Mouse (Mus musculus) hindbrain, embryonic 15.5 days (tissue): ENCODE results near the gene Ush1g. TPM values are rescaled to one million over a fixed set of nuclear protein-coding genes. Genes with fewer than 3 reads are reported as not detected.

ENCODE experiments used
- ATAC-seq: fragments of 200-750 bp; cut with Nextera tagmentation; 2 replicates; pipeline ENCODE4 v1.8.0; 2017; ENCODE audit warnings: low read depth, moderate number of reproducible peaks, moderate TSS enrichment; ENCODE audit not compliant: low FRiP score
- H3K27ac ChIP-seq: fragments of 300-500 bp; sonication (generic); replicated peaks from 2 replicates; pipeline ENCODE4 v1.5.1; 2015; ENCODE audit warnings: mild to moderate bottlenecking, inconsistent platforms
- H3K27me3 ChIP-seq: fragments of 300-500 bp; sonication (generic); 2 replicates; pipeline ENCODE4 v1.6.1; 2015; ENCODE audit warnings: control low read depth, inconsistent platforms
- H3K36me3 ChIP-seq: fragments of 300-500 bp; sonication (generic); 2 replicates; pipeline ENCODE4 v1.6.1; 2015; ENCODE audit warnings: control low read depth, inconsistent platforms
- H3K4me1 ChIP-seq: fragments of 300-500 bp; sonication (generic); replicated peaks from 2 replicates; pipeline ENCODE4 v1.6.1; 2015; ENCODE audit warnings: control low read depth, inconsistent platforms
- H3K4me2 ChIP-seq: fragments of 300-500 bp; sonication (generic); 2 replicates; pipeline ENCODE4 v1.6.1; 2015; ENCODE audit warnings: moderate library complexity, mild to moderate bottlenecking, inconsistent platforms
- H3K4me3 ChIP-seq: fragments of 300-500 bp; sonication (generic); 2 replicates; pipeline ENCODE4 v1.5.1; 2015; ENCODE audit warnings: mild to moderate bottlenecking, inconsistent platforms
- H3K9ac ChIP-seq: fragments of 300-500 bp; sonication (generic); 2 replicates; pipeline ENCODE4 v1.6.1; 2015; ENCODE audit warnings: inconsistent platforms
- H3K9me3 ChIP-seq: fragments of 300-500 bp; sonication (generic); 2 replicates; pipeline ENCODE4 v1.6.1; 2016; ENCODE audit warnings: control low read depth, inconsistent platforms
- WGBS: fragments of 180-500 bp; shearing (Covaris S2); methylation state at CpG from one replicate; pipeline ENCODE4 v1.1.7; 2015; 5-methylcytosine and 5-hydroxymethylcytosine counted together
- polyA plus RNA-seq: library from polyadenylated mRNA; unstranded; fragments of >200 nt; fragmentation: Nextera tagmentation; extraction: Ambion mirVana; gene quantifications from 2 replicates; pipeline ENCODE4 v1.2.1, GENCODE M21; 2015

Gene Ush1g
- polyA plus RNA-seq, 1 experiment from 2014 or later = 0.06 TPM

GRCm38 (mm10) chr11:115297214-115297826 lies 24.5 kb downstream of the Ush1g start, which contains the start of gene Fads6:
TSS of gene Fads6 (minus strand) at chr11:115297663.
- under 1% methylated on average over 44 of the region's 44 CpGs for WGBS

DNA sequence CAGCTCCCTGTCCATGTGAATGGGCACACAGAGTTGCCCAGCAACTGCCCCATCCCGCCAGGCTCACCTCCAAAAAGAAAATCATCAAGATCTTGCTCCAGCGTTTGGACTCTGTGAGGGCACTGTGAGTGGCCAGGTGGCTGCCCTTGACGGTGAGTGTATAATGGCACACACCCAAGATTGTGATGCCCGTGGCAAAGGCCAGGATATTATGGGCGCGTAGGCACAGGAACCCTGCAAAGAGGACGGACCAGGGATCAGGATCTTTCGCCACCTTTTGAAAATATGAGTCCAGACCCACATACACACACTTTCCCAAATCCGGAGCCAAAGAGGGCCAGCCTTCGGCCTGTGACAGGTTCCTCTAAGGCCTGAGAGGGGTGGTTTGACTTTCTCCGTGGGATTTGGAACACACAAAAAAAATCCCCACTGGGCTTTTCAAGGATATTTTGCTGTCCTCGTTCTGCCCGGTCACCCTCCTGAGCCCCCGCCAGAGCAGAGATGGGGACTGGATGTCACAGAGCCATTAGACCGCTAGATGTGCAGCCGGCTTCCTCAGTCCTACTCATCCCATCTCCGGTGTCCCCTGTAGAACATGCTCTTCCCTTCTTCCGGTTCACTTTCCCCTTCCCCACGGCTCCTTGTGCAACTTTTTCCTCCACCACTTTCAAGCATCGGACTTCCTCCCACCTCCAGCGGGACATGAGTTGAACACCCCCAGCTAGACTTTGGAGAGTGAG lies 25.2 kb downstream of the Ush1g start:
- peak overlapping the region; percentile 72 for H3K27ac ChIP-seq
- ATAC-seq = peak; percentile 29; the same call in 1 of the 2 replicates
- H3K4me2 ChIP-seq = peak overlapping the region; percentile 94
- H3K36me3 ChIP-seq = no peaks in the 10 kb centered on the region
- no peaks in the 10 kb centered on the region for H3K9me3 ChIP-seq
- H3K4me1 ChIP-seq = peaks cover 16% of the 10 kb centered on the region
- peak overlapping the region; percentile 63 for H3K4me3 ChIP-seq
- H3K27me3 ChIP-seq = no peaks in the 10 kb centered on the region
- H3K9ac ChIP-seq = peak overlapping the region; percentile 62
- 51% methylated on average over 21 of the region's 21 CpGs for whole genome bisulfite sequencing

More at GRCm38 (mm10) chr11:115297214-115297826, 24.5 kb downstream of the Ush1g start, which contains the start of gene Fads6:
- peak within 1 kb of the TSS; percentile 63 for H3K4me3 ChIP-seq
- H3K4me2 ChIP-seq = peak within 1 kb of the TSS; percentile 94
- peak within 1 kb of the TSS; percentile 62 for H3K9ac ChIP-seq
- H3K27me3 ChIP-seq = no peaks in the 10 kb centered on the region
- peak; percentile 88 for ATAC-seq
- peak within 1 kb of the TSS; percentile 72 for H3K27ac ChIP-seq
- H3K4me1 ChIP-seq = peaks cover 16% of the 10 kb centered on the region
- H3K36me3 ChIP-seq = no peaks in the 10 kb centered on the region
- H3K9me3 ChIP-seq = no peaks in the 10 kb centered on the region

DNA sequence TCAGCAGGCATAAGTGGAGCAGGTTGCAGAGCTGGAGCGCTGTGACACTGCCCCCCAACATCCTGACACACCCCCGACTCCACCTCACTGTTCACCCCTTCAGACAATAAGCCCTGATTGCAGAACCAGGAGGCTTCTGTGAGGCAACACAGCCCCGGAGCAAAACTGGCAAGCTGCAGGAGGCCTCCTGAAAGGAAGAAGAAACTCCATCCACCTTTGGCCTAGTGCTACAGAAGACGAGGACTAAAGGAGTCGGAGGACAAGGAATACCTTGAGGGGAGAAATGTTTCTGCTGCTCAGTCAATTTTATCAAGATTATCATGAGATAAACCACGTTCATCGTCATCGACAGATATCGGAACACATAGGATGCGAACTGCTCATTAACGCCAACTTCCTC lies 25.9 kb downstream of the Ush1g start:
- 90% methylated on average over 11 of the region's 11 CpGs for WGBS

DNA sequence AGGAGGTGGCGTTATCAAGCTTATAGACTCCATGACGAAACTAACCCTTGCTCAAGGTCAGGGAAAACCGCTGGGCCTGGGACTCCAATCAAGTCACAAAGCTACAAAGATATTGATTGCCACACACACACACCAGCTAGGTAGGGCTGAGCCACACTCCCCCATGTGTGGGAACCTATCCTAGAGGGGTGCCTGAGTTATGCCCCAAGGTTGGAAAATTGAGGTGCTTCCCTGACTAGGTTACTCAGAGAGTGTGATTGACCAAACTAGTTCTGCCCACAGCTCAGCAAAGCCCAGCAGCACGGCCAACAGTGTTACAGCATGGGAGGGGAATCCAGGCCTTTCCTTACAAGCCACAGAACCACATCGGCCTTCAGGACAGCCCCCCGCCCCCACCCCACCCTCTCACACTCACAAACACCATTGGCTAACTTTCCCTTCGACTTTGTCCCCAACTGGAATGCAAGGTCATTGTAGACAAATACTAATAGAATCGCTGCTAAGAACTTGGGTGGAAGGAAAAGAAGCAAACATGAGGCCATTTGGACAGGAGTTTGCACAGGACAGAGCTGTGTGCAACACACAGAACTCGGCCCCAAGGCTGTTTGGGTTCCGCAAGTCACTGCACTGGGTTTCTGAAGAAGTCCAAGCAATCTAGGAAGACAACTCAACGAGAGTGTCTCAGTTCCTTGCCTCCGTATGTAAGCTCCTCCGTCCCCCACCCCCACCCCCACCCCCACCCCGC lies 29.0 kb downstream of the Ush1g start:
- Histone ChIP-seq H3K27me3 (no peaks in the 10 kb centered on the region), H3K4me2 (no peak overlapping the region), H3K36me3 (no peaks in the 10 kb centered on the region), H3K9ac (no peak overlapping the region), H3K27ac (no peak overlapping the region), H3K4me1 (peaks cover 15% of the 10 kb centered on the region), H3K4me3 (no peak overlapping the region), H3K9me3 (no peaks in the 10 kb centered on the region)
- WGBS = 74% methylated on average over 14 of the region's 14 CpGs
- ATAC-seq = no peak

More for the DNA sequence above, 25.9 kb downstream of the Ush1g start:
- no peak for ATAC-seq
- Histone ChIP-seq H3K9me3 (no peaks in the 10 kb centered on the region), H3K27ac (no peak overlapping the region), H3K4me2 (no peak overlapping the region), H3K36me3 (no peaks in the 10 kb centered on the region), H3K9ac (no peak overlapping the region), H3K4me1 (peaks cover 16% of the 10 kb centered on the region), H3K4me3 (no peak overlapping the region), H3K27me3 (no peaks in the 10 kb centered on the region)

GRCm38 (mm10) chr11:115291503-115291902 lies 30.3 kb downstream of the Ush1g start:
- H3K27me3 ChIP-seq = no peaks in the 10 kb centered on the region
- no peak overlapping the region for H3K4me2 ChIP-seq
- H3K9ac ChIP-seq = no peak overlapping the region
- H3K27ac ChIP-seq = no peak overlapping the region
- no peaks in the 10 kb centered on the region for H3K9me3 ChIP-seq
- ATAC-seq = no peak
- WGBS = 82% methylated on average over 10 of the region's 10 CpGs
- H3K36me3 ChIP-seq = no peaks in the 10 kb centered on the region
- no peak overlapping the region for H3K4me3 ChIP-seq
- peaks cover 7% of the 10 kb centered on the region; the same call in 1 of the 2 replicates for H3K4me1 ChIP-seq

- no peak overlapping the region for H3K9ac ChIP-seq
- H3K36me3 ChIP-seq = no peaks in the 10 kb centered on the region
- no peak overlapping the region for H3K27ac ChIP-seq
- 77% methylated on average over 6 of the region's 6 CpGs for WGBS
- no peak for ATAC-seq
- no peaks in the 10 kb centered on the region for H3K27me3 ChIP-seq
- 0 out of 2 replicates have a peak, but pooled peaks cover 5% of the 10 kb centered on the region for H3K4me1 ChIP-seq
- H3K4me3 ChIP-seq = no peak overlapping the region
- no peak overlapping the region for H3K4me2 ChIP-seq
- no peaks in the 10 kb centered on the region for H3K9me3 ChIP-seq
Measured at GRCm38 (mm10) chr11:115290919-115291318, 30.9 kb downstream of the Ush1g start.

- Histone ChIP-seq H3K4me2 (no peak overlapping the region), H3K4me3 (no peak overlapping the region), H3K4me1 (0 out of 2 replicates have a peak, but pooled peaks cover 5% of the 10 kb centered on the region), H3K9ac (no peak overlapping the region), H3K36me3 (no peaks in the 10 kb centered on the region), H3K27ac (no peak overlapping the region), H3K27me3 (no peaks in the 10 kb centered on the region), H3K9me3 (no peaks in the 10 kb centered on the region)
- no peak for ATAC-seq
- 83% methylated on average over 1 of the region's 1 CpGs for WGBS
Measured at GRCm38 (mm10) chr11:115290314-115290713, 31.5 kb downstream of the Ush1g start.

GRCm38 (mm10) chr11:115289885-115290284 lies 32.0 kb downstream of the Ush1g start:
- no peak overlapping the region for H3K4me3 ChIP-seq

DNA sequence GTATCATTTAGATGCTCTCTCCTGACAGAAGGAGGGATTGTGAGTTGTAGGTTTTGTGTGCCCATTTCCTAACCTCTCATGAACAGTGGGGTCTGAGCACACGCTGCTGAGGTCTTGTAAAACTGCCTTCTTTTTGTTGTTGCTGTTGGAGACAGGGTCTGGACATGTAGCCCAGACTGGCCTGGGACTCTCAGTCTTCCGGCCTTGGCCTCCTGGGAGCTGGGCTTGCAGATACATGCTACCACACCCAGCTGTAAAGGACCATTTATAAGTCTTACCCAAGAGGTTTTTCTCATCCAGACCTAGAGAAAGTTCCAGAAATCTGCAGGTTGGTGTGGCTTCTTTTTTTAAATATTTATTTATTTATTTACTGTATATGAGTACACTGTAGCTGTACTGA lies 33.5 kb downstream of the Ush1g start:
- no peak overlapping the region for H3K4me2 ChIP-seq
- H3K4me3 ChIP-seq = no peak overlapping the region
- ATAC-seq = no peak
- 84% methylated on average over 2 of the region's 2 CpGs for WGBS
- no peaks in the 10 kb centered on the region for H3K9me3 ChIP-seq
- H3K9ac ChIP-seq = no peak overlapping the region
- 0 out of 2 replicates have a peak, but pooled peaks cover 5% of the 10 kb centered on the region for H3K4me1 ChIP-seq
- no peaks in the 10 kb centered on the region for H3K27me3 ChIP-seq
- no peak overlapping the region for H3K27ac ChIP-seq
- no peaks in the 10 kb centered on the region for H3K36me3 ChIP-seq

More at GRCm38 (mm10) chr11:115289885-115290284, 32.0 kb downstream of the Ush1g start:
- WGBS = 85% methylated on average over 8 of the region's 8 CpGs
- H3K4me2 ChIP-seq = no peak overlapping the region
- no peak for ATAC-seq
- H3K9ac ChIP-seq = no peak overlapping the region
- H3K36me3 ChIP-seq = no peaks in the 10 kb centered on the region
- no peaks in the 10 kb centered on the region for H3K9me3 ChIP-seq
- no peaks in the 10 kb centered on the region for H3K27me3 ChIP-seq
- H3K4me1 ChIP-seq = 0 out of 2 replicates have a peak, but pooled peaks cover 5% of the 10 kb centered on the region
- no peak overlapping the region for H3K27ac ChIP-seq

- Histone ChIP-seq H3K27ac (no peak overlapping the region), H3K9me3 (no peaks in the 10 kb centered on the region), H3K36me3 (no peaks in the 10 kb centered on the region), H3K27me3 (no peaks in the 10 kb centered on the region), H3K9ac (no peak overlapping the region), H3K4me3 (no peak overlapping the region), H3K4me1 (0 out of 2 replicates have a peak, but pooled peaks cover 5% of the 10 kb centered on the region), H3K4me2 (no peak overlapping the region)
- ATAC-seq = no peak
- WGBS = 84% methylated on average over 5 of the region's 5 CpGs
Measured at GRCm38 (mm10) chr11:115287386-115287785, 34.5 kb downstream of the Ush1g start.

- no peaks in the 10 kb centered on the region for H3K27me3 ChIP-seq
- H3K9me3 ChIP-seq = no peaks in the 10 kb centered on the region
- H3K36me3 ChIP-seq = no peaks in the 10 kb centered on the region
- 0 out of 2 replicates have a peak overlapping the region, but pooled peaks have one; percentile 32 for H3K27ac ChIP-seq
- WGBS = 73% methylated on average over 19 of the region's 19 CpGs
- no peak overlapping the region for H3K4me2 ChIP-seq
- H3K9ac ChIP-seq = no peak overlapping the region
- no peak for ATAC-seq
- H3K4me3 ChIP-seq = no peak overlapping the region
- 0 out of 2 replicates have a peak, but pooled peaks cover 5% of the 10 kb centered on the region for H3K4me1 ChIP-seq
Measured at GRCm38 (mm10) chr11:115286201-115286993, 35.4 kb downstream of the Ush1g start.
